Mouse (Mus musculus) lung, postnatal 4 days (tissue): Measurements from ENCODE around the gene Baiap2l2.

ENCODE experiments used
- DNase-seq, 2 experiments: peaks; one replicate each; pipeline ENCODE4 v3.0.0; 2021

Baiap2l2 gene

DNA sequence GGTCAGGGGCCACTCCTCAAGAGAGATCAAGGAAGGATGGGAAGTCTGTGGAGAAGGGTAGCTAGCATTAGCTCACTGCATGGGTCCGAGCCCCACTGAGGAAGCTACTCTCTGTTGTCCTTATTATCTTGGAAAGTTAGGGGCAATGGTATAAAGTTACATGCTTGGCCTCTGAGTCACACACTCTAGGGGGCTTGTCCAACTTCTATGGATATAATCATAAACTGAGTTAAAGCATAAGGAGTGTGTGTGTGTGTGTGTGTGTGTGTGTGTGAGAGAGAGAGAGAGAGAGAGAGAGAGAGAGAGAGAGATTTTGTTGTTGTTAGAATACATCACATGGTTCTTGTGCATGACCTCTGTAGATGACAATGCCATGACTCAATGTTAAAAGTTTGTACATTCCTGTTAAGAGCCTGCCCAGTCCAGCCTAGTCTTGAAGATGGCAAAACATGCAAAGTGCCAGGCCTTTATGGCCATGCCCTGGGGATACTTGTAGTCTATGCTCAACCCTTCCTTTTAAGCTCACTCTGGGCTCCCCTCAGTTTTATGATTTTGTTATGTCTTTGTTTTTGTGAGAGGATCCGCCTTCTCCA is 14.3 kb upstream of the Baiap2l2 start:
- DNase-seq: no peak

DNA sequence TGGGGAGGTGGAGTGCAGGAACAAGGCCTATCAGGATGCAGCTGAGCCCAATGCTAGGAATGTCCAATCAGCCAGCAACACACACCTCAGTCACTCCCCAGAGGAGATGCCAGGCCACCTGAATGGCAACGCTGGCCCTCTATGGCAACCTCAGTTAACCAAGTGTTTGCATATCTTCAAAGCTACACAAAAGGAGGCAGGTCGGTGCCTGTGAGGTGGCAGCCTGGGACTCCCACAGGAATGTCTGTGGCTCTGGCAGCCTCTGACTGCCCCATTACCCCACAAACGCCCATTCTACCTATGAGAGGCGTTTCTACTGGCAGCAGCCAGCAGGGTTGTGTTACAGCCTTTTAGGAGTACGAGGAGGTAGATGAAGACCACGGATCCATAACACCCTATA is 13.2 kb upstream of the Baiap2l2 start:
- peak in 1 of 2 experiments; percentile 47 for DNase-seq

DNA sequence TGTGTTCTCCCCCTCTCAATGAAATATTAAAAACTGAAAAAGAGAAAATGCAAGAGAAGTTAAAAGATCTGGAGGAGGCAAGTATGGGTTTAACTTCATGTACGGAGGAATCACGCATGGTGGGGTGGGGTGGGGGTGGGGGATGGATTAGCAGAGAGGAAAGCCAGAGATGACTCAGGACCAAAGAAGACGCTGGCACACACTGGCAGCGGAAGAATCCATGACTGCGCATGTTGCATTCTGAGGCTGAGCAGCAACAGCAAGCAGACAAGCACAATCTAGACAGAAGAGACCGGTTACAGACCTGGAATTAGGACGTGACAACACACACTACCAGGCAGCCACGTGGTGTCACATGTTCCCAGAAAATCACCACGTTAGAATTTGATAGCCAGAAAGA is 7.4 kb upstream of the Baiap2l2 start:
- no peak for DNase-seq

DNA sequence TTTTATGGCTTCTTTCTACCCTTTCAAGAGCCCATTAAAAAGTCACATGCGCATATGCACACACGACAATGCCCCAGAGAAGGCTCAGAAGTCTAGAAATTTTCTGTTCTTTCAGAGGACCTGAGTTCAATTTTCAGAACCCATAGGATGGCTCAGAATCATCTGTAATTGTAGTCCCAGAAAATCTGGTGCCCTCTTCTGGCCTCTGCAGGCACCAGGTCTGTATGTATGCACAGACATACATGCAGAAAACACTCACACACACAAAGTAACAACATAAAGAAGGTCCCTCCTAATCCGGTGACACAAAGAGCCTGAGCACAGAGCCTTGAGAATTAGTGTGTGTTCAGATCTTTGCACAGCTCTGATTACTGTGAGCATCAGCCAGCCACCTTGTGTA is 5.0 kb upstream of the Baiap2l2 start:
- no peak for DNase-seq

DNA sequence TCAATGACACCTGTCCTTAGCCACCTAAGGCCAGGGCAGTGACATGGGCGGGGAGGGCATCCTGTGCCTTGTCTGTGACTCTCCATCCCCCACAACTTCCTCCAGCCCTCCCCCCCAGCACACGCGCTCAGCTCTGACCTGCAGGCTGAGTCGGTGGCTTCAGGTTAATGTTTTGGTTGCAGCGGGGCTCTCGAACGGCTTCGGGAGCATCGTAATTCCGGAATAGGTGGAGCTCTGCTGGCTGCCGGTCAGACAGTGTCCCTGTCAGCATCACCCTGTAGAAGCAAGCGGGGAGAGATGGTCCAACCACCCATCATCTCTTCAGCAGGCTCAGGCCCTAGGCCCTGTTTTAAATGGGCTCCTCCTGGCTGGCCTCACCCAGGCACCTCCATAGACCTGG is 4.1 kb upstream of the Baiap2l2 start:
- no peak for DNase-seq

DNA sequence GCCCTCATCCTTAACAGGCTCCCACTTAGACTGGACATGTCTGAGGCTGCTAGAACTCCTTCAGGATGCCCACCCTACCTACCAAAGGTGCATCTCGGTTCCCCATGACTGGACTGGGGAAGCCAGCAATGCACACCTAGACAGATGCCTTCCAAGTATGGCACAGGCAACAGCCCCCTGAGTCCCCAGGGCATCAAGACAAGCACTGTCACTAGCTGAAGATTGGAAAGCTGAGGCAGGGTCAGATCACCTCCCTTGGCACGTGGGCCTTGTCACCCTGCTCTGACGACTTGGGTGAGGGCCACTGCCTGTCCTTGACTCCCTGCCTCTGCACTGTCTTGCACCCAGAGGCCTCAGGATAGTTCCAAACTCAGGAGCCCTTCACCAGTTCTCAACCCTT is 3.0 kb upstream of the Baiap2l2 start:
- DNase-seq: no peak

DNA sequence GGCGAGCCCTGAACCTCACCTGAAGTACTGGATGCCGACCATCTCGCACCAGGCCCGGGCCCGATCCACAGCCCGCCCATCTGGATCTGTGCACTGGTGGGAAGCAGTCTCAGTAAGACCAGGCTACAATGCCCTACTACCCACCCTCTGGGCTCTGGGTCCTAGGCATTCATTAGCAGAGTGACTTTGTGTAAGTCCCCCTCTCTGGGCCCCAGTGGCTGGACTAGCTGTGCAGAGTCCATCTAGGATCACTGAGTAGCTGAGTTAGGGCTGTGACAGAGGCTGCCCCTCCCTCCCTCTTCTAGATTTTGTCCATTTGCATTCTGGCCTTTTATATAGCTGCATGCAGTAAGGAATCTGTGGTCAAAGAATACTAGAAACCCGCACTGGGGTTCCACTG is 1.8 kb upstream of the Baiap2l2 start:
- DNase-seq: no peak

DNA sequence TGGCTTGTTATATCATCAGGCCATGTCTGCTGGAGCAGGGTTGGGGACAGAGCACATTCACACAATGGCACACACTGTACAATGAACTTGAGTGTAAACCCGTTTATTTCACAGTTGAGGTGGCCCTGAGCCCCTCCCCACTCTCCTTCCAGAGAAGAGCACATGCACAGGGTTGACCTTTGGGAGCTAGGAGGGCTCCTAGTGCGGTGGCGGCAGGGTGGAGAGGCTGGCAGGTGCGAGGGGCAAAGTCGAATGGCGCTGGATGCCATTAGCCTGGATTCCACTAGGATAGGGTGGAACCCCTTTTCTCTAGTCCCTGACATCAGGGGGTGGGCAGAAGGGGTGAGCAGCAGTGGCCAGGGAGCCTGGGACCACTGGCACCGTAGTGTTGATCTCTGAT is 804 bp upstream of the Baiap2l2 start:
- DNase-seq: no peak

DNA sequence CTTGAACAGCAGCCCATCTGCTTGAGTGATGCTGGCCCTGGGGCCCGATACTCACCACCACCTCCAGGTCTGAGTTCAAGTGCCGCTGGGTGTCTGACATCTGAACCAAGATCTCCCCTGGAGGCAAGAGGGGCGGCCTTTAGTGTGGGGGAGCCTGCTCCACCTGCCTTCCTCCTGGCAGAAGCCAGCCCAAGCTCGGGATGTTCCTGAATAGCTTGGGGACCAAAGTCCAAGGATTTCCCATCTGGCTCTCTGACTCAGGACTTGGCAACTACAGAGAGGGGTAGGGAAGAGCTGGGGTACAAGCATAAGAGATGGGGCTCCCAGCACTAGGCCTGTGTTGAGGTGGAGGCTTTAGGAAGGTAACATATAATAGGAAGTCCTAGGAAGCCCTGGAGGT is 2.0 kb downstream of the Baiap2l2 start:
- no peak for DNase-seq

DNA sequence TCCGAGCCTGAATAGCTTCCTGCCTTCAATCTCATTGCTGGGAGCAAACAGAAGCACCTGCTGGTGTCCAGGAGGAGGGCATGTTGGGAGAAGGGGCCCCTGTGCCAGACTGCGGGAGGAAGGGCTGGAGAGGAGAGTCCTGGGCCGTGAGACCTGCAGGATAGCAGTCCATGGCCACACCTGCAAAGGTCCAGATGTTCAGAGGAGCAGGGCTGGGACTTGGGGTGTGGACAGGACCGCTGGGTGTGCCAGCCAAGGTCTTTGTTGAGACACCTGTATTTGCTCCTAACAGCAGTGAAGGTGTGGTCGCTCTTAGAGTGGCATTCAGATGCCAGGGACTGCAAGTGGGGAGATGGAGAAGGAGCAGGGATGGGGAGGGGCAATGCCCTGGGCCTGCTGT is 2.9 kb downstream of the Baiap2l2 start:
- DNase-seq: no peak

DNA sequence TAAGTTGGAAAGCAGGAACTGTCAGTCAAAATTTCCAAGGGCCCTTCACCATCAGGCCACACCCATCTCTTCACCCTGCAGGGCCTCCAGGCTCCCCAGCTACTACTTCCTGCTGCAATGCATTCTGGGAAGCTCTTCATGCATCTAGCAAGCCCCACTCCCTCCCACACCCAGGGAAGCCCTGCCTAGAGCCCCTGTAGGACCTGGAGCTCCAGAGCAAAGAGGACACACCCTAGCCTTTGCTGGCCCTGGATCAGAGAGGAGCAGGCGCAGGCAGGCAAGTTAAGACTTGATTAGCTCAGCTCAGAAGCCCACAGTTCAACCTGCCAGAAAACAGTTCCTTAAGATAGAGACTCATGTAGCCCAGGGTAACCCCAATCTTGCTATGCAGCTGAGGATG is 3.9 kb downstream of the Baiap2l2 start:
- peak; percentile 73 to 82 for DNase-seq

DNA sequence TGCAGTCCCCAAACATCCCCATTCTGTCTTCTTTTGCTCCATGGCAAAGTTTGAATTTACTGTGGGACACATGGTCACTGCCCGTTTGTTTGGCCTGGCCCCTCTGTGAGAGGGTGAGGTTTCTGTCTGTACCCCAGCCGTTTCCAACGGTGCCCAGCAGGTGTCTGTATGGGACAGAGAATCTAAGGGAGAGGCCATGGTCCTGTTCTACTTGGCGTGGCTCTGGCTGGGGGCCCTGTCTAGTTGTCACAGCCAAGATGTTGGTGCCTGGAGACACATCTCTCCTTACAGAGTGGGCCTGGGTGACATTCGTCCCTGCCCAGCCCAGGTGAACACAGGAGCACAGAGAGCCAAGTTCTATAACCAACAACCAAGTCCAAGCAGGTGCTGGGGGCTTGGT is 4.5 kb downstream of the Baiap2l2 start:
- DNase-seq: peak; percentile 62 to 66

DNA sequence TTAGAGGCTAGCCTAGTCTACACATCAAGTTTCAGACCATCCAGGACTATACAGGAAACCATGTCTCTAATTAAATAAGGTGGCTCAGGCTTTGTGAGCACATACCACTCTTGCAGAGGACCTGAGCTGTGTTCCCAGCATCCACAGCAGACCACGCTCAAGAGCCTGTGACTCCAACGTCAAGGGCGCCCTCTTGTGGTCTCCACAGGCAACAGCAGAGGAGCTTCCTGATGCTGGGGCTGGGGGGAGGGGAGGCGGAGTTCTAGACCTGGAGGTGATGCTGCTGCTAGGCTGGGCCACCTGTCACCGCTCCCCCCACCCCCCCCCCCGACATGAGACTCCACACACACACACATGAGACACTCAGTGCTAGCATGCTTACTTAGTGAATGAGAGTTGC is 5.1 kb downstream of the Baiap2l2 start:
- DNase-seq: peak in 1 of 2 experiments; percentile 57

DNA sequence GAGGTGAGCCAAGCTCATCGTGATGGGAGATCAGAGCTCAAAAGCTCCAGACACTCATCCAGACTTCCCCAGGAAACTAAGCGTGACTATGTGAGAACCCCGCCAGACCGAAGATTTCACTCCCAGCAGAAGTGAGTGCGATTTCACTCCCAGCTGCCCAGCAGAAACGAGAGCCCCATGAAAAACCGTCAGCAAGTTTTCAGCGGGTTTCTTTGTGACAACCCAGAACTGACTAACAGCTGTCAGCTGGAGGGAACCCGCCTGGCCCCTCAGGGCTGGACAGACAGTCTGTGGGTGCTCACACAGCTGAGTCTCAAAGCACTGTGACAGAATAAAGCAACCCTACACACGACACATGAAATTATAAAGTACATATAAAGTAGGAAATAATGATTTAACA is 7.6 kb downstream of the Baiap2l2 start:
- DNase-seq: peak in 1 of 2 experiments; percentile 48

DNA sequence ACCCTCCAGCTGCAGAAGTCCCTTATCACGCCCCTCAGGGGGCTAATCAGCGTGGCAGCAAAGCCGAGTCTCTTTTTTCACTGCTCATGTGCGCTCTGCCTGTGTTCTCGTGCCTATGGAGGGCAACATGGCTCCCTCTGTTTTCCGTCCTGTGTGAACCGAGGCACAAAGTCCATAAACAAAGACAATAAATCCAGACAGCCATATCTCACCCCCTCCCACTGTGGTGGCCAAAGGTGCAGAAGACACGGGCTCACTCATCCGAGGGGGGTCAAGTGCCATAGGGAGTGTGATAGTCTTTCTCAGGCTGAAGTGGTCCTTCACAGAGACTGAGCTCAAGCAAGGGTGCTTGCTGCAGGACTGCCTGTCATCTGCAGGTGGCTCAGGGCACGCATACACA is 12.3 kb downstream of the Baiap2l2 start:
- DNase-seq: no peak

DNA sequence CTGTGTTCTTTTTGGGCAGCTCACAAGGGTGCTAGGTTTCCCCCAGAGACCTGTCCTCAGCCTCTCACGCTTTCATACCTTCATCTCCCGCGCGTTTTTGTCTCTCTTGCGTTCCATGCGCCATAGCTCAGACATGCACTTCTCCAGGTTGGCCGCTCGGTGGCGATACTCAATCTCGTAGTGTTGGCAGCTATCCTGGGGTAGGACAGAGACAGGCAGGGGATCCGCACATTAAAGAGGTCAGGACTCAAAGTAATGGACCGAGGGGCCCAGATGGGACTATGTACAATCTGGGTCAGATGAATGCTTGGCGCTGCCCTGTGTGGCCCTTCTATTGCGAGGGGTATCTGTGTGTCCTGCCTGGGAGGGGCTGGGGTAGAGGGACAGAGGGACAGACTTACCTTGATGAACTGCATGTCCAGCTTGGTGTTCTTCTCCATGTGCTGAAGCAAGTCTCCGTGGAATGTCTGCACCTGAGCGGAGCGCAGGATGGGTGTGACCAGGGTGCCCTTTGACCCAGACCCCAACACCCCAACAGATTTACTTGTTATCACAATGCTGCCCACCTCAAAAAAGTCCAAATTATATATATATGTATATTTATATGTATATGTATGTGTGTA is 14.1 kb downstream of the Baiap2l2 start:
- DNase-seq: peak in 1 of 2 experiments; percentile 74

DNA sequence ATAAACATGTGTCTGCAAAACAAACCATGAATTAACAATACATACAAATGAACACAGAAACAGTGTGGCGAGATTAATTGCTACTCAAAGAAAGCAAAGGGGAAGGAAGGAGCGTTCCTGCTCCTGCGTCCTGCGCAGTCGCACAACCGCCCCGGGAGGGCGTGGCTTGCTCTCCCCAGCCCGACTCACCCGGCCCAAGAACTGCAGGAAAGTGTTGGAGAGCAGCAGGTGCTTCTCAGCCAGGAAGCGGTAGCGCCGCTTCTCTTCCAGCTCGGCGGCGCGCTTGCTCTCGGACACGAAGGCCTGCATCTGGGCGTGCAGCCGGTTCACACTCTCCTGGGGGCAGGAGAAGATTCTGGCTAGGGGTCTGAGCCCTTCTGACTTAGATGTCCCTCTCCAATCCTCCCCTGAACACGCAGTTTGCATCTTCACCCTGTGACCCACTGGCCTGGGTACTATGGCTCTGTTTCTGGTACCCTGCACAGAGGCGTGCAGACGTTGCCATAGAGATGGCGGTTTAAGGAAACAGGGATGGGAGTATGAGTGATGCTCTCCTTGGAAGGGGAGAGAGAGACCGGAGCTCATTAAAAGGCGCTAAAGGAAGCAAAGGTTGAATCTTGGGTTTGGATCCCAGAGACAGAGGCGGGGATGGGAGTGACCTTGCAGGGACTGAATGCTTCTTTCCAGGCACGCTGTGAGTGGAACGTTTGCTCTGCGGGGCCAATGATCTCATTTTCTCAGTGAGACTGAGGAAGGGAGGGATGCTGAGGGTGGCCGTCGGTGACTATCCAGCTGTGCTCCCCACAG is 14.8 kb downstream of the Baiap2l2 start:
- DNase-seq: peak; percentile 86 to 87

DNA sequence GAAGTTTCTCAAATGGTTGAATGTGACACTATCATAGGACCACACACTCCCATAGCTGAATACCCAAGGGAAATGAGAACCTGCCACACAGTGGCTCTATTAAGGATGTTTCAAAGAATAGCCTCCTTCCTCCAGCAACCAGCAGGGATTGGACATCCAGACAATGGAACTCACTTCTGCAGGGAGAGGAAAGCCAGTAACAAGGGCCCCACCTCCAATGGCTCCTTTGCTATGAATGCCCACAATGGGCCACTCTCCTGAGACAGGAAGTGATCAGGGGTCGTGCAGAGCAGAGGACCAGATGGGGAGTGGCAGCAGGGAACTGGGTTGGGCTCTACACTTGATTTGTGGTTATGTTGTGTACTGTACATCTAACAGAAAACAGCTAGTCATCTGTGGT is 16.8 kb downstream of the Baiap2l2 start:
- DNase-seq: no peak

DNA sequence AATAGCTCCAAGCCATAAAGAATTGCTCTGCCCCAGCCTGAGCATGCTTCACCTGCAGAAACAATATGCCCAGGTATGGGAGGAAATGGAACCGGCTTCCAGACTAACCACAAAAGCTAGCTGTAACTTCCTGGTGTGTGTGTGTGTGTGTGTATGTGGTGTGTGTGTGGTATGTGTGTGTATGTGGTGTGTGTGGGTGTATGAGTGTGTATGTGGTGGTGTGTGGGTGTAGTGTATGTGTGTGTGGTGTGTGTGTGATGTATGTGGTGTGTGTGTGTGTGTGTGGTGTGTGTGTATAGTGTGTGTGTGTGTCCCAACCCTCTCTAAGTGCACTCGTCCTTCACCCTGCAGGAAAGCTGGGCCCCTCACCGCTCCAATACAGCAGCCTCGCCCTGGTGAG is 20.0 kb downstream of the Baiap2l2 start:
- DNase-seq: no peak

DNA sequence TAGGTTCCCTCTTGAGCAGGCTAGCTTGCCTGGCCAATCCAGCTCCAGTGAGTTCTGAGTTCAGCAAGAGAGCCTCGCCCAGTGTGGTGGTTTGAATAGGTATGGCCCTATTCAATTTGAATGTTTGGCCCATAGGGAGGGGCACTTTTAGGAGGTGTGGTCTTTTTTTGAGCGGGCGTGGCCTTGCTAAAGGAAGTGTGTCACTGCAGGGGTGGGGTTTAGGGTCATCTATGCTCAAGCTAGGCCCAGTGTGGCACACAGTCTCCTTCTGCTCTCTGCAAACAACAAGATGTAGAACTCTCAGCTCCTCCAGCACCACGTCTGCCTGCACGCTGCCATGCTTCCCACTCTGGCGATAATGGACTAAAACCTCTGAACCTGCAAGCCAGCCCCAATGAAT is 21.6 kb downstream of the Baiap2l2 start:
- no peak for DNase-seq

DNA sequence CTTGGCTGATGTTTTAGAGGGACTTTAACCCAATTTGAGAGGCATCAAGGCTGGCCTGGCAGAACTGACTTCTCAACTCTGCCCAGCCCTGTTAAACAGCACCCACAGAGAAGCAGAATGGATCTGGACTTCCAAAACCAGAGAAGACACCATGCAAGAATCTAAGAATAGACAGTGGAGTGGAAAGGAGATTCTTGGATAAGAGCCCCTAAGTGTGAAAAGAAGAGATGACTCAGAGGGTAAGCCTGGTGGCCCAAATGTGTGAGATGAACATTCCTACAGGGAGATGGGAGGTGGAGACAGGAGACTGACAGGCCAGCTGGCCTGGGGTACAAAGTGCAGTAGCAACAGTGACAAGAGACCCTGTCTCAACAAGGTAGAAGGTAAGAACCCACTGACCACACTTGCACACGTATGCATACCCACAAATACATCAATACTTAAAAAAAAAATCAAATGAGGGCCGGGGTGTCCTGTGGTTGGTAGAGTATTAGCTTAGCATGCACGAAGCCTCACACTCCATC is 22.5 kb downstream of the Baiap2l2 start:
- no peak for DNase-seq

DNA sequence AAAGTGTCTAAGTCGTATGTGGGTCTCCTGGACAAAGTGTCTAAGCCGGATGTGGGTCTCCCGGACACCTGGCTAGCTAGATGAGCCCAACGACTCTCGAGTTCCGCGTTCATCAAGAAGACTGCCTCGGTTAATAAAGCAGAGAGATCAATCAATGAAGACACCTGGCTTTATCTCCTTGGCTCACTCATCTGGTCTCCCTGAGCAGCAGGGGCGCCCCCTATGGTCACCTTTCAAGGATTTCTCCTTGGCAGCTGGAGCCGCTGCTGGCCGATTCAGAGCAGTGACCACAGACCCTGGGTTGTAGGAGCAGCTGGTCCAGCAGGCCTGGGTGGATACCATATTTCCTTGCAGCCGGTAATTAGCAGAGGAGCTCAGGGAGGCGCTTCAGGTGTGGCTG is 23.0 kb downstream of the Baiap2l2 start:
- DNase-seq: peak in 1 of 2 experiments; percentile 29

DNA sequence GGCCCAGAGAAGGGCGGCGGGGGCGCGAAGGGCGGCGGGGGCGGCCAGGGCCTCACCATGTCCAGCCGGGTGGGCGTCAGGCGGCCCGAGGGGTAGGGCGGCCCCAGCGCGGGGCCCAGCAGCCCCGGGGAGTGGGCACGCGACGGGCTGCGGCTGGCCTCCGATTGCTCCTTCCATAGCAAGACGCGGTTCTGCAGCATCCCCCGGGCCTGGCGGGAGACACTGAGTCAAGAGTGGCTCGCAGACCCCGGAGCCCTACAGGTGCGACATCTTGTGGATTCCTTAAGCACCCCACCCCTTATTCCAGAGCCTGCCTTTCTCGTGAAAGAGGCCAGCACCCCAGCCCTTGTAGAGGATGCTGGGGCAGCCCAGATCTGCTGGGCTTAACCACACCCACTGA is 23.6 kb downstream of the Baiap2l2 start:
- no peak for DNase-seq

DNA sequence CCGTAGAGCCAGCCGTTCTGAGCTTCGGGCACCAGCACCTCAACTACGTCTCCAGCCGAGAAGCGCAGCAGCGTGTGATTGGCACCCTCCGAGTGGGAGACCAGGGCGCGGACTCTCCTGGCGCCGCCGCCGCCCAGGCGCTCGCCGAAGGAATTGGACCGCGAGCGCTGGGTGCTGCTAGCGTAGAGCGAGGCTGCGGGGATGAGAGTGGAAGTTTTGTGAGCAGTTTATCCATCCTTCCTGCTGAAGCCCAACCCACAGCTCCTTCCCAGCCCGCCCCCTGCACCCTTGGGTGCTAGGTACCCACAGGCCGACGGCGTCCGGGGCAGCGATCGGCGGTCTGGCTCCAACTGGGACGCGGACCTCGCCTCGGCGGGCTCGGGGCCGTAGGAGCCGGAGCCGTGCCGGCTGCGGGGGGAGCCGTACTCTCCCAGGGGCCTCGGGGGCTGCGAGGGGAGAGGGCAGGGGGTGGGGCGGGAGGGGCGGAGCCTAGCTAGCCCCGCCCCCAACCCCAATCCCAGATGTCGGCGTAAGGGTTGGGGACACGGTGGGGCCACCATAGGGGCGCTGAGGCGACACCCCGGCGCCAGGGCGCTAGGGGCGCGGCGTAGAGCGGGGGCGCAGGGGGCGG is 24.1 kb downstream of the Baiap2l2 start:
- peak; percentile 48 to 53 for DNase-seq
